ENCODE assay signal across 21 mouse cellular contexts in genomic region chr12:116539305-116539704, GRCm38 (mm10). TPM values are rescaled to one million over a fixed set of nuclear protein-coding genes. Genes with fewer than 3 reads are reported as not detected.
A peak's percentile ranks its signal among the peaks of the same experiment; 100 is the strongest.
DNase-seq lines count a peak whose midpoint lies in the region; TF ChIP-seq lines count a peak whose summit lies in the region.
"Had no signal": no experiment of that assay in that cellular context is flagged by ENCODE, and none has a peak within 500 bp of the region (broad histone marks: within the 10 kb centered on the region; RNA-seq: fewer than 3 reads in every experiment).

No protein-coding gene starts in this region.

- H3K79me2 ChIP-seq in CH12.LX (replicated peaks; ENCODE audit: control insufficient read depth, extremely low read depth, insufficient read depth, poor library complexity, severe bottlenecking) = no peaks in the 10 kb centered on the region

- 31% methylated on average over 1 of the region's 1 CpGs for WGBS in large intestine, adult 2 months

- TF ChIP-seq EP300 in CH12.LX (IDR thresholded peaks at IDR 0.05; ENCODE audit: low read length) = no peak

- no peak for TF ChIP-seq RAD21 in CH12.LX (IDR thresholded peaks at IDR 0.05; ENCODE audit: low read depth, low read length)

- dilution Hi-C loops in CH12.LX (cut with MboI; ENCODE audit: extremely low pct_ligation_motif_present, extremely low pct_unique_long_range_greater_than_20kb, low sequenced_read_pairs) = no loop called here

- H3K27me3 ChIP-seq in CH12.LX (replicated peaks) = peaks cover 9% of the 10 kb centered on the region
- H3K27me3 ChIP-seq: embryonic facial prominence, embryonic 12.5 days; forebrain, embryonic 13.5 days; forebrain, embryonic 15.5 days had no signal

- TF ChIP-seq POLR2A in CH12.LX (IDR thresholded peaks at IDR 0.05; ENCODE audit: low read depth, low read length) = no peak

- in situ Hi-C loops in CH12.LX (cut with MboI; ENCODE audit: low pct_ligation_motif_present, low pct_unique_long_range_greater_than_20kb, low sequenced_read_pairs) = loop anchor here (10.0 kb wide), 1 partner anchor 55 kb away; no protein-coding TSS in a partner anchor

- no peak for TF ChIP-seq CTCF in CH12.LX (conservative IDR thresholded peaks at IDR 0.05 in 1 of 2, IDR thresholded peaks at IDR 0.05 in 1 of 2; ENCODE audit: low read depth in 2 of 2, low read length in 2 of 2)

- peak; percentile 3 for DNase-seq in adrenal gland, postnatal 10 days
- DNase-seq in adrenal gland, postnatal 25 days = no peak
- DNase-seq in CH12.LX (ENCODE audit: extremely low read depth) (peak; percentile 19), liver (no peak)
- peak; percentile 18 for DNase-seq in large intestine, adult 2 months (ENCODE audit: low read depth, low spot score)
- no peak for DNase-seq in embryo, embryonic 10.5 days (ENCODE audit: low spot score)
- DNase-seq: adrenal gland, adult 2 months; adrenal gland, postnatal 14 days; B cell, adult 2 months; cerebellum, adult 11-12 months; cerebellum, adult 9-11 months; cerebellum, postnatal 14 days; cerebellum, postnatal 36 days; forebrain, postnatal 0 days had no signal

- no peaks in the 10 kb centered on the region for H3K36me3 ChIP-seq in CH12.LX (replicated peaks in 1 of 2; ENCODE audit: control insufficient read depth in 1 of 2, insufficient read depth in 1 of 2, low read length in 1 of 2)
- H3K36me3 ChIP-seq: embryonic facial prominence, embryonic 10.5 days; embryonic facial prominence, embryonic 12.5 days; forebrain, embryonic 15.5 days had no signal

- no peaks in the 10 kb centered on the region for H3K4me1 ChIP-seq in CH12.LX (ENCODE audit: control insufficient read depth in 1 of 2, insufficient read depth in 2 of 2)
- H3K4me1 ChIP-seq: embryonic facial prominence, embryonic 10.5 days; embryonic facial prominence, embryonic 12.5 days; forebrain, embryonic 13.5 days had no signal

- no peak overlapping the region for H3K9ac ChIP-seq in CH12.LX (ENCODE audit: insufficient read depth, low read depth)
- H3K9ac ChIP-seq: embryonic facial prominence, embryonic 12.5 days; forebrain, embryonic 13.5 days; forebrain, embryonic 15.5 days; forebrain, postnatal 0 days had no signal

- no peaks in the 10 kb centered on the region for H3K9me3 ChIP-seq in CH12.LX (replicated peaks; ENCODE audit: low read length)
- H3K9me3 ChIP-seq: embryonic facial prominence, embryonic 10.5 days; embryonic facial prominence, embryonic 12.5 days; forebrain, embryonic 13.5 days; forebrain, embryonic 15.5 days had no signal

- H3K27ac ChIP-seq in CH12.LX (ENCODE audit: insufficient read depth, low read depth) = no peak overlapping the region
- H3K27ac ChIP-seq: embryonic facial prominence, embryonic 10.5 days; embryonic facial prominence, embryonic 12.5 days; forebrain, embryonic 13.5 days; forebrain, embryonic 15.5 days had no signal

- no peak overlapping the region for H3K4me3 ChIP-seq in CH12.LX (replicated peaks in 1 of 3; ENCODE audit: low read depth in 2 of 3, low read length in 2 of 3, poor library complexity in 1 of 3)
- H3K4me3 ChIP-seq: embryonic facial prominence, embryonic 10.5 days; embryonic facial prominence, embryonic 12.5 days; forebrain, embryonic 13.5 days; forebrain, embryonic 15.5 days had no signal

- no peak overlapping the region for H3K4me2 ChIP-seq in CH12.LX (ENCODE audit: insufficient read depth, low read depth, poor library complexity, severe bottlenecking)
- H3K4me2 ChIP-seq: embryonic facial prominence, embryonic 12.5 days; forebrain, embryonic 13.5 days; forebrain, embryonic 15.5 days had no signal

TF ChIP-seq in CH12.LX, 34 proteins besides CTCF, POLR2A, EP300 and RAD21:
- TF ChIP-seq JUN (IDR thresholded peaks at IDR 0.05; ENCODE audit: insufficient read depth, low read depth, low read length) = no peak
- TF ChIP-seq ZNF384 (IDR thresholded peaks at IDR 0.05; ENCODE audit: low read depth, low read length) = no peak

RNA-seq across cellular contexts. Expression of gene Ptprn2, which starts 53.8 kb away (rescaled TPM):
- 10 to 100 TPM; 13.1 to 17.2 TPM for total RNA-seq in adrenal gland, postnatal 10 days (2021)
- 15.1 and 21.7 TPM in 2 replicates for total RNA-seq in adrenal gland, postnatal 25 days (2021)
- total RNA-seq in CH12.LX (2012; rRNA removed) (not detected in 2 replicates), CH12.LX (2014; rRNA removed) (not detected in 2 replicates)
- polyA plus RNA-seq in CH12.LX (2012; ENCODE audit: insufficient read length, low read depth) = 0.10 and 0.17 TPM in 2 replicates
- polyA plus RNA-seq in large intestine, adult 2 months (2012; rRNA removed) = 11.6 and 14.2 TPM in 2 replicates
- total RNA-seq: common myeloid progenitor, adult 5-6 weeks; MEL had no signal
- polyA plus RNA-seq: CD4-positive, CD25-positive, alpha-beta regulatory T cell, adult 4 months had no signal

Comparison
In these comparisons a context has a peak if more than half of its experiments do, and no peak if none do; other contexts are left out.
1. DNase-seq: peak in adrenal gland, postnatal 10 days (single experiment), CH12.LX (single experiment) and large intestine, adult 2 months (single experiment); none in adrenal gland, postnatal 25 days (single experiment), embryo, embryonic 10.5 days (single experiment) and liver (single experiment).
2. RNA of gene Ptprn2, which starts 53.8 kb away (total RNA-seq): 15.1 to 21.7 TPM in adrenal gland, postnatal 25 days and 13.1 to 17.2 TPM in adrenal gland, postnatal 10 days; not detected in CH12.LX; every median in the first group is over 10 times any median in the second.